Mouse (Mus musculus): ENCODE data around the gene Epha2.
A peak's percentile ranks its signal among the peaks of the same experiment; 100 is the strongest.

The Epha2 gene

DNA sequence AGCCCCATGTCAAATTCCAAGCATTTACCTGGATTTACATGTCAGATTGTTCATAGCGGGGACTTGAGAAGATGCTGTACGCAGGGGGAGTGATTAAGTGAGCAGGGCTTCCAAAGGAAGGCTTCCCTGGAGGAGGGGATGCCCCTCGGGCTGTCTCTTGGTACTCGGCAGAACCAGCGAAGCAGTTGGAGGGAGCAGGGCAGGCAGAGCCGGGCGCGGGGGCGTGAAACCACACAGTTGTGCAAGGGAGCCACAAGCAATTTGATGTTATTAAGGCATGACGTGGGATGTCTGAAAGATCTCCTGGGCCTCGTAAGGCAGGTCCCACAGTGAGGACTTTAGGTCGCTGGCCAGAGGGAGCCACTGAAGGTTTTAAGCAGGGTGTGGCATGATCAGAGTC is 28.9 kb downstream of the Epha2 start:
- DNase-seq (ENCODE audit: low spot score in 2 of 2): no peak

DNA sequence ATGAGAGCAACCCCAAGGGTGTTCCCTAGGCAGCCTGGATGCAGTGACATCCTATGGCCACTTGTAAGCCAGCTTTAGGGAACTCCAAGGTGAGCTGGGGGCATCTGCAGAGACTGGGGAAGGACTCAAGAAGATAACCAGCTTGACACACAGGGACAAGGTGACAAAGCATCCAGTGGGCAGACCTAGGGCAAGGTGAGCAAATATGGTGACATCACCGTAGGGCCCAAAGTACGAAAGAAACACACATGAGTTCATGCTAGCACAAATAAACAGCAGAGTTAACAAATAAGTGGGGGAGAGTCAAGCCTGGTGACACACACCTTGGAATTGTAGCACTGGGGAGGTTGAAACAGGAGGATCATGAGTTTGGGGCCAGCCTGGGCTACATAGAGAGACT is 30.4 kb downstream of the Epha2 start:
- no peak for DNase-seq (ENCODE audit: low spot score in 2 of 2)

DNA sequence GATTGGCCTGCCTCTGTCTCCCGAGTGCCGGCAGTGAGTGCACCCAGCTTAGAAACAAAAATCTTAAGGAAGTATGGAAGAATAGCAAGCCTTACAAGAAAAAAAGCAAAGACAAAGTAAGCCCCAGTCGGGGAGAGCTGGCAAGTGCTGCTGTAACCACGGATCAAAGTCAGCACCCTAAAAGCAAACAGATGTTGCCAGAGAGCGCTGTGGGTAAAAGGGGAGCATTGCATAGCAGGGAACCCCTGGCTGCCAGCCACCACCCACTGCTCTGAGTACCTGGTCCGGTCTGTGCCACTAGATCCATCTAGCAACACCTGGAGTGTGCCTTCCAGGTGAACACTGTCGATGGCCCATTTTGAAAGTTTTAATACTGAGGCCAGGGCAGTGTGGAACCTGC is 31.2 kb downstream of the Epha2 start:
- DNase-seq (ENCODE audit: low spot score in 2 of 2): no peak

DNA sequence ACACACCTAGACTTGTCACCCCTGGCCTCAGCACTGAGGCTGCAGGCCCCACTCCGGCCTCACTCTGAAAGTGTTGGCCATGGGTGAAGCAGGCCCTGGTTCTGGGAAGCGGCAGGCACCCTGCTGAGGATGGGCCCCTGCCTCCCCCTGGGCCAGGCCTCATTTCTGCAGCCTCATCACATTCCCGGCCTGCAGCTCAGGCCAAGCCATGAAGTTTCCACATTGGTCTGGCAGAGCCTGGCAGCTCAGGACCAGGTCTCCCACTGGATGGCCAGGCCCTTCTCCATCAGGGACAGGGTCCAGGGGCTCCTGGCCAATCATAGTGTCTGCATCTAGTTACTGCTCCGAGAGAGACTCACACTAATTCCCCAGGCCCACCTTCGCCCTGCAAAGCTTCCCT is 33.7 kb downstream of the Epha2 start:
- no peak for DNase-seq (ENCODE audit: low spot score in 2 of 2)

DNA sequence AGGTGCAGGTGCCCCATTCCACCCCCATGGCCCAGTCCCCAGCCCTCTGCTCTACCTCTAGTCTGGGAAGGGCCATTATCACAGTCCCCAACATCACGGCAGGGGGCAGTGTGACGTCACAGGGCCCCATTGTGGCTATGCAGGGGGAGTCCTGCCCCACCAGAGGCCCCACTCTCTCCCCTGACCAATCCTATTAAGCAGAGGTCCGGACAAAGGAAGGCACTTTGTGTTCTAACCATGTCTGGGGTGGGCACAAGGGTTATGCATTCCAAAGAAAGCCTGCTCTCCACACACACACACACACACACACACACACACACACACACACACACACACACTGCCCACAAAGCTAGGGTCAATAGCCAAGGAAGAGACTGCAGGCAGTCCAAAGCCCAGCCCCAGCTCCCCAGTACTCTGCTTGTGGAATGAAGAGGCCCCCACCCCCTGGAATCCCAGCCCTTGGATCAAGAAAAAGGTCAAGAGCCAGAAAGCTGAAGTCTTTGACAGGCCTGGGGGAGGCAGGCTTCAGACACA is 34.3 kb downstream of the Epha2 start:
- DNase-seq (ENCODE audit: low spot score in 2 of 2): no peak

DNA sequence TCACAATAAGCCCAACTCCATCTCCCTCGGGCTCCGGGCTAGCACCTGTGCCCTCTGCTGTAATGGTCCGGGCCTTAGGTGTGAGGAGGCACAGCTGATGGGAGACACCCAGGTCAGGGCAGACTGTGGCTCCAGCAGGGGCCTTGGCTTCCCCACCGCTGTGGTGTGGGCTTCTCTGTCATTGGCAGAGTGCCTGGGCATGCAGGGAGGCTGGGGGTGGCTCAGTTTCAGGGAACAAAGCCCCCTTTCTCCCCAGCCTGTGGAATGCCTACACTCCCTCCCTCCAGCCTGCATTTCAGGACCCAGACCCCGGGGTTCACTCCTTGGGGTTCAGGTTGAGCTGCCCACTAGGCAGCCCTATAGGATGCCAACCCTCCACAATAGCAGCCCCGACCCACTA is 35.2 kb downstream of the Epha2 start:
- no peak for DNase-seq (ENCODE audit: low spot score in 2 of 2)

DNA sequence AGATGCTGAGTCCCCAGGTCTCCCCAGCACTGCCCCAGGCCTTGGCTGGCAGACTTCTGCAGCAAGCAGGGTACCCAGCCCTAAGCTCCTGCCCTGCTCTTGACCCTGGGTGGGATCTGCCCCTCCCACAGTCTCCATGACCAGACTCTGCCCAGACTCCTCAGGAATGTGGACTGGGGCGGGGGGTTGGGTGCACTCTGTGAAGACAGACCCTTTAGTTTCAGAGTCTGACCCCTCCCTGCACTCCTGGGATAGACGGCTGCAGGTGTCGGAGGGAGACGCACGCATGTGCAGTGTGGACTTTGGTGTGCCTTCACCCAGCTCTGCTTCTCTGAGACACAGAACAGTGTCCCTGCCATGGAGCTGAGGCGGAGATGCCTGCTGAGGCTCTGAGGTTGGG is 36.9 kb downstream of the Epha2 start:
- DNase-seq (ENCODE audit: low spot score in 2 of 2): no peak

DNA sequence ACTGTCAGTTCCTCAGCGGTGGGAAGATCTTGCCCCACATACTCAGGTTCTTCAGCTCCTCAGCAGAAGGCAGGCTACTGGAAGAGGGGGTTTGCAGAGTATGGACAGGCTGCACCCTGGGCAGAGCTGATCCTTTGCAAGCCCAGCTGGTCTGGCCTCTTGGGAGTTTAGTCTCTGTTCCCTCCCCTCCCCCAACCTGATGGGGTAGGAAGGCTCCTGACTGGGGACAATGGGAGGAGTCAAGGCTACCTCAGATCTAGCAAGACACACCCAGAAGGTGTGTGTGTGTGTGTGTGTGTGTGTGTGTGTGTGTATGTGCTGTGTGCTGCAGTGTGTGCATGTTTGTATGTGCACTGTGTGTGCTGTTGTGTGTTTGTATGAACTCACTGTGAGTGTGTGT is 37.8 kb downstream of the Epha2 start:
- DNase-seq (ENCODE audit: low spot score in 2 of 2): no peak

DNA sequence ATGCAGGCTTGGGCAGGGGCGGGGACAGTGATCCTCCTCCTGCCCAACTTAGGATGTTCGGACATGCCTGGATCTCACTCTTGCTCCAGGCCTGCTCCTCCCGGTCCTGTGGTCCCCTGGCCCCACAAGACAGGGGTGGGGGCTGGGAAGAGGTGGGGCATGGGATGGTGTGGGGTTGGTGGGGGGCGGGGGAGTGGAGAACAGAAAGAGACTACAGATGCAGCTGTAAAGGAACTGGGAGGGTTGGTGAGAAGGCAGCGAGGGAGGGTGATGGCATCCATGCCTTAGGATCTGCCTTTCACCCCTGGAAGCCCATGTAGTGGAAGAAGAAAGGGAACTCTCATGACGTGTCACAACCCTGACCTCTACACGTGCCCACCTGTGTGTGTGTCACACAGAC is 40.4 kb downstream of the Epha2 start:
- no peak for DNase-seq (ENCODE audit: low spot score in 2 of 2)

DNA sequence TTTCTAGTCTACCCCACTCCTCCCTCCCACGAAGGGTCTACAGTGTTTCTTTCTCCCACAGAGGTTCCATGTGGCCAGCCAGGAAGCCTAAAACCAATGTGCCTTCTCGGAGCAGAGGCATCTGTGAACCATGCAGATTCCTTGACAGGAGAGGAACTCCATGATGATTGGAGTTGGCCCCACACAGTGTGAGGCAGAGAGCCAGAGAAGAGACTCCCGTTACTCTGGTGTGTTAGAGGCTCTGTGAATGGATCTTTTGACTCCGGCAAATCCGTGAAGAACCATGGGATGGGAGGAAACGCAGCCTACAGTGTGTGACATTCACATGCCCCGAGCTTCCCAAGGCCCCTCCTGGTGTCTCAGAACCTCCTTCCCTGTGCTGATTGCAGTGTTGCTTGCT is 42.5 kb downstream of the Epha2 start:
- no peak for DNase-seq (ENCODE audit: low spot score in 2 of 2)

DNA sequence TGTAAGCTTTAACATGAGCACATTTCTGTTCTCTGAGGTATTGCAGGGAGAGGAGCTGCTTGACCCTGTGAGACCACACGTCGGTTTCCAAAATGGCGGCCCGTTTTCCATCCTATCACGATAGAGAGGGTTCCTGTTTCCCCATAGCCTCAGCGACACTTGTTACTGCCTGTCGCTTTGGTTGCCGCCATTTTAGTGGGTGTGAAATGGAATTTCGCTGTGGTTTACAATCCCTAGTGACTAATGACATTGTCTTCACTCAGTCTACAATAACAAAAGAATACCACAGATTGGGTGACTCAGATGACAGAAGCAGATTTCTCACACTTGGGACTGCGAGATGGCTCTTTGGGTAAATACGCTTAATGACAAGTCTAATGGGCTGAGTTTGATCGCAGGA is 44.2 kb downstream of the Epha2 start:
- no peak for DNase-seq (ENCODE audit: low spot score in 2 of 2)

DNA sequence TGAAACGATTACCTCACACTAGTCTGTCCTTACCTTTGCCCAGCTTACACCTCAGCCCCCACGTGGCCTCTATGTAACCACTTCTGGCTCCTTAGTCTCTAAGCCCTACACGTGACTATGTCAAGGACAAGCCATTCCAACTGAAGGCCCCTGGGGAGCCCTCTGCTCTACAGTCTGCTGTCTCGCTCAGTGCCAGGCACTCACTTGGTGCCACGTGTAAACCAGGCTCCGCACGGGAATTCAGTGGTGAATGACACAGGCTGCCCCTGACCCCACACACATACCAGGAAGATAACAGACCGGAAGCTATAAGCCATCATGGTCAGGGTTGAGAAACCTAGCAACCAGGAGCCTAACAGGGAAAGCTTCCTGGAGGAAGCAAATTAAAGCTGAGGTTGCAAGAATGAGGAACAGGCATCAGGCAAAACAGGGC is 46.3 kb downstream of the Epha2 start:
- no peak for DNase-seq (ENCODE audit: low spot score in 2 of 2)

DNA sequence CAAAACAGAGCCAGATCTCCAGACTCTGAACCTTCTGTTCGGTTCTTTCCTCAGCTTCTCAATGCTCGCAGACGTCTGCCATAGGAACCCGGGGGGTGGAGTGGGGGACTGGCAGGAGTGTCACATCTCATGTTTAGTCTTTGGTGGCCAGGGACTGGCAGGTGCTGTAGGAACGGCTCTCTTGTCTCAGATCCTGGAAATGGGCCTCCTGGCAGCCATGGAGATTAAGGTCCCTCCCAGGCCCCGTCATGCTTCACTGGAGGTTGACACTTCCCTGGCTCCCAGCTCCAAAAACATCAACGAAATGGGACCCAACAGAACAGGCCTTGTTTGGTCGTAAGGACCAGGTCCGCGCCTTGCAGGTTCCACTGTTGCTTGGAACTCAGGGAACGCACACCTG is 47.6 kb downstream of the Epha2 start:
- DNase-seq (ENCODE audit: low spot score in 2 of 2): no peak

DNA sequence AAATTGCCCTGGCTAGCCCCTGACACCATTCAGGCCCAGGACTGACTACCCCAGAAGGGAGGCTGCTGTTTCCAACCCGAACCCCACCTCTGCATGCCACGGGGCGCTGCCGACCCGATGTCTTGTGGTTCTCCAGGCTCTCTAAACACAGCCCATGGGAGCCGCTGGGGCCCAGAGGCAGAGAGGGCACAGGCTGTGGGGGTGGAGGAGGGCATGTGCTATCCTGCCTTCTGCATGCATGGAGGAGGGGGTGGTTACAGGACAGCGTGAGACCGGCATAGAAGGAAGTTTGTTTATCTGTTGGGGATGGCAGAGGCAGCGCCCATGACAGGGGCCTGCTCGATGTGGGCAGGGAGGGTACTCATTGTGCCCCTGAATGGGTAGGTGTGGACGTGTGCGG is 49.0 kb downstream of the Epha2 start:
- no peak for DNase-seq (ENCODE audit: low spot score in 2 of 2)

DNA sequence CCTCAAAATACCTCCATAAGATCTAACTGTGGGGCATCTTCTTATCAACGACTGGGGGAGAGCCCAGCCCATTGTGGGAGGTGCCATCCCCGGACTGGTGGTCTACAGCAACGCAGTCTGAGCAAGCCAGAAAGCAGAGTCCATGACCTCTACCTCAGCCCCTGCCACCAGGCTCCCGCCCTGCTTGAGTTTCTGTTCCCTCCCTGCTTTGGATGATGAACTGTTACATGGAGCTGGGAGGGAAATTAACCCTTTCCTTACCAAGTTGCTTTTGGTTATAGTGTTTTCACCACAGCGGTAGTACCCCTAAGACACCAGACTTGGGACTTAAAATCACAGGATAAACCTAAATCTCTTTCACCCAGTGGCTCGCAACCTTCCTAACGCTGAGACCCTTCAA is 50.9 kb downstream of the Epha2 start:
- no peak for DNase-seq (ENCODE audit: low spot score in 2 of 2)

DNA sequence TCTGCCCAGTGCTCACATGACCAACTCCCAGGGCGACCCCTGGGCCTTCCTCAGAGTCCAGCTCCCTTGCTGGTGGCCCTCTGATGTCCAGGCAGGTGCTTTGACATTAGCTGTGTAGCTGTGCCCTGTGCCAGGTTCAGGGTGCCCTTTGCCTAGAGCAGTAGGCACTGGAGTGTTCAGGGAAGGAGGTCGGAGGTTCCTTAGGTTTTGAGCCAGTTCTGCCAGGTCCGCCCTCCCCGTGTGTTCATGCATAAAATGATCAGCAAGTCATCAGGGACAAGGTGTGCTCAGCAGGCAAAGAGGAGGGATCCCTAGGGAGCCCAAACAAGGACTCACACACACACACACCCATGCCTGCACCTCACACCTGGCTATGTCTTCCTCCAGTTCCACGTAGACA is 51.9 kb downstream of the Epha2 start:
- no peak for DNase-seq (ENCODE audit: low spot score in 2 of 2)

DNA sequence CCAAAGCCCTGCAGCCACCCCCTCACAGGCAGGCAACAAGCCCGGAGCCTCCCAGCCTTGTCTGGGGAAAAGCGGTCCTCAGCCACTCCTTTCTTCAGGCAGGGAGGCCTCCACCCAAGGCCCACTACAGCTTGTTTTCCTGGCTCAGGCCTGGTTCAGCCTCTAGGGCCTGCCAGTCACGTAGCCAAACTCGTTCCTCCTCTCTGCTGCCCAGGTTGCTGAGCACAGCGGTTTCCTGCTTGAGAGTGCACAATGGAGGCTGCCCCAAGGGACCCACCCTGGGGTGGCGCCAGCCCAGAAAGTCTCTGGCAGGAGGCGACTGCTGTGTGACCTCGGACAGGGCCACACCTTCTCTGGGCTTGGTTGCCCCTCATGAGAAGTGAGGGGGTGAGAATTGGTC is 52.8 kb downstream of the Epha2 start:
- DNase-seq (ENCODE audit: low spot score in 2 of 2): peak; percentile 31 to 33

DNA sequence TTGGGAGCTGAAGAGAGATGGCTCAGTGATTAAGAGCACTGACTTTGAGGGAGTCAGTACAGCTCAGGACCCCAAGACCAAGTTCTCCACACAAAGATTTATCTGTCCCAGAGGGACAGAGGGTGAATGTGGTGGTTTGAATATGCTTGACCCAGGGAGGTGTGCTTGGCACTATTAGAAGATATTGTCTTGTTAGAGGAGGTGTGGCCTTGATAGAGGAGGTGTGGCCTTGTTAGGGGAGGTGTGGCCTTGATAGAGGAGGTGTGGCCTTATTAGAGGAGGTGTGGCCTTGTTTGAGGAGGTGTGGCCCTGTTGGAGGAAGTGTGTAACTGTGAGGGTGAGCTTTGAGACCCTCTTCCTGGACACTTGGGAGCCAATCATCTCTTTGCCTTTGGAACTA is 56.8 kb downstream of the Epha2 start:
- no peak for DNase-seq (ENCODE audit: low spot score in 2 of 2)

DNA sequence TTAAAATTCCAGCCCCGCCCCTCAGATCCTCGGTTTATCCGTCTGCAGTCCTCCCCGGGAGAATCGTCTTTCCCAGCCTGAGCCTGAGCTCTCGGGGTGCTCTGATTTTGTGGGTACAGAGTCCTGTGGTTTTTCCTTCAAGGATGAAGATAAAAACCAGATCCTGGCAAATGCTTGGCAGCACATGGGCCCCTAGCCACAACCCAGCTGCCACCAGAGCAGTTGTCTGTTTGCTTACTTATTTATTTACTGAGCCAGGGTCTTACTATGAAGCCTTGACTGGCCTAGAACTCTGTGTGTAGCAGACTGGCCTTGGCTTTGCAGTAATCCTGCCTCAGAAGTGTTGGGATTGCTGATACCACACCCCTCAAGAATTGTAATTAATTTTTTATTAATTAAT is 58.2 kb downstream of the Epha2 start:
- no peak for DNase-seq (ENCODE audit: low spot score in 2 of 2)

DNA sequence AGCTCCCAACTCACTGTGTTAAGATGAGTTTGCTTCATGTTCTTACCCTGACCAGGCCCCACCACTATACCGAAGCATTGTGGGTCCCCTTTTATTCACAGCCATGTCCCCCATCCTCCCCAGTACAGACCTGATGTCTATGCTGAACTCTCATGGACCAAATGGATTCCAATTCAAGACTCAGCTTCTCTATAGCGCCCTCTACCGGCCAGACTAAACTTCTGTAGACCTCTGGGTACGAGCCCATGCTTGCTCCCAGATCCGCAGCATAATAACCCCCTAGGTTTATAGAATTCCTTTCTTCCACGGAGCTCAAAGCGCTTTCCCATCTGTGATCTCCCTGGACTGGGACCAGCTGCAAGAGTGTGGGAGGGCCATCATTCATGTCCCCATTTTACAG is 59.8 kb downstream of the Epha2 start:
- DNase-seq (ENCODE audit: low spot score in 2 of 2): peak in 1 of 2 experiments; percentile 21

DNA sequence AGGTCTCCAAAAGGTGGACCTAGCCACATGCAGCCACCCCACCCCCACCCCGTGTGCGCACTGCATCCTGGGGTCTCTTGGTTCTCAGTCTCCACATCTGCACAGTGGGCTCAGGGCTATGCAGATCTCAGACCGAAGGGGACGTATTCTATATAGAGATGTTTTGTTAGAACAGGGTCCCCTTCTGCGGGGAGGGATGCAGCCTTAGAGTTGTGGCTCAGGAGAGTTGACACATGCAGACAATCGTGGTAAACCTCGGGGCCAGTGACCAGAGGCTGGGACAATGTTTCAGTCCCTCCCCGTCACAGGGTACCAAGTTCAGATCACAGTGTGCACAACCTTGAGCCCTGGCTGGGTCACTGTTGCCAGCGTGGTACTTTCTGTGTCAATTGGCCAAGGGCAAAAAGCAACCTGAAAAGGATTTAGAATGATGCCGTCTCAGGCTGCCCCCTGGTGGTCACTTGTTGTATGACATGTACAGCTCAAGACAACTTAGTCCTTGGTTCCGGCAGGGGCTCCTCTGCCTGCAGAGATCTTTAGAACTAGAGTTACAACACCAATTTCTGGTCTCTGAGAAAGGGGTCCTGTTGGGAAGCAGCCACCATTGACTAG is 62.0 kb downstream of the Epha2 start:
- peak; percentile 40 to 71 for DNase-seq (ENCODE audit: low spot score in 2 of 2)

DNA sequence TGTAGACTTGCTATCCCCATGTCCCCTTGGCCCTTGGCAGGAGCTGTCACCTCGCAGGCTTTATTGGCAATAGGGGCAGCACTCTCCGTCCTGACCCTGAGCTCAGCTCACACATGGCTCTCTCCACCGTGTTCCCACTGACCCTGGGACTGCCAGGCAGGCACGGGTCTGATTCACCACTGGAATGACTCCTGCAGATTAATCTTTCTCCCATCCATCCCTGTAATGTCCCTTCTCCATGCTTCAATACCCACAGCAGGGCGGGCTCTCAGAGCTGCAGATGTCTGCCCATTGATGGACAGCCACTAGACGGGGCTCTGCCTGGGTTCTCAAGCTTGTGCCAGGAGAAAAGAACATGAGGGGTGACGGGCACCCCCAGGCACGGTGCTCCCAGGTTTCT is 64.1 kb downstream of the Epha2 start:
- DNase-seq (ENCODE audit: low spot score in 2 of 2): no peak

DNA sequence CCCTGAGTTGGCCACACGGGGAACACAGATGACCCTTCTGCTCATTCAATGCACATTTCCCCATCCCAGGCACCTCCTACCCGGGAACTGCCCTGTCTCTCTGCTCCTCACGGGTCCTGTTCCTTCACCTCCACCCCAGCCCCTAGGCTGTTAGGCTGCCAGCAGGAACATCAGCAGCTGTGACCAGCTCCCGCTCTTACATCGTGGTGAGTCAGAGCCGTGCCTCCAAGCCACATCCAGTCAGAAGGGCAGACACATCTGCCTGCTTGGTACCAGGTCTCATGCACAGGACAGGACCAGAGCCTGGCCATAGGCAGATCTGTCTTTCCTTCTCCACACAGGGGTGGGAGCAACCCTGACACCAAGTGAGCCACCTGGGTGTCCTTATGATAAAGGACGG is 64.8 kb downstream of the Epha2 start:
- DNase-seq (ENCODE audit: low spot score in 2 of 2): no peak

Data from spleen, postnatal 14 days (tissue).